Mouse (Mus musculus) CH12.LX (cell line): ENCODE data around the gene Ccdc28a. TPM values are rescaled to one million over a fixed set of nuclear protein-coding genes. Genes with fewer than 3 reads are reported as not detected.

Experiments used
- DNase-seq: peaks from one replicate; pipeline ENCODE4 v3.0.0-alpha.2; 2013; ENCODE audit errors: extremely low read depth
- H3K27ac ChIP-seq: 2 replicates; pipeline ENCODE4 v1.5.1; 2012; ENCODE audit warnings: low read depth, mild to moderate bottlenecking, control low read depth, moderate library complexity; ENCODE audit not compliant: insufficient read depth
- H3K27me3 ChIP-seq: replicated peaks from 2 replicates; pipeline ENCODE3; 2012; ENCODE audit warnings: inconsistent platforms
- H3K36me3 ChIP-seq, 2 experiments: replicated peaks in 1 of 2; 2 replicates each; pipeline versions ENCODE3 to v1.6.1; 2012; ENCODE audit warnings: inconsistent platforms in 1 of 2, low read length in 1 of 2, mild to moderate bottlenecking in 1 of 2, mixed read lengths in 1 of 2, moderate library complexity in 1 of 2; ENCODE audit not compliant: control insufficient read depth in 1 of 2, insufficient read depth in 1 of 2
- H3K4me1 ChIP-seq, 2 experiments: 2 replicates each; pipeline ENCODE4 v1.6.1; 2012; ENCODE audit warnings: inconsistent platforms in 1 of 2, moderate library complexity in 1 of 2; ENCODE audit not compliant: insufficient read depth in 2 of 2, control insufficient read depth in 1 of 2
- H3K4me2 ChIP-seq: 2 replicates; pipeline ENCODE4 v1.6.1; 2012; ENCODE audit warnings: low read depth, mild to moderate bottlenecking, control low read depth; ENCODE audit not compliant: poor library complexity, insufficient read depth, severe bottlenecking
- H3K4me3 ChIP-seq, 3 experiments: fragments of 150-350 bp in 1 of 3; sonication (generic) in 1 of 3; replicated peaks in 1 of 3; 2 replicates each; pipeline versions ENCODE3 to v1.5.1; 2011 to 2012; ENCODE audit warnings: low read depth in 2 of 3, low read length in 2 of 3, mild to moderate bottlenecking in 2 of 3, moderate library complexity in 2 of 3, control low read depth in 1 of 3, improper control_type of control experiment in 1 of 3, inconsistent platforms in 1 of 3, mixed read lengths in 1 of 3; ENCODE audit not compliant: poor library complexity in 1 of 3
- H3K79me2 ChIP-seq: replicated peaks from 2 replicates; pipeline ENCODE4 v1.6.1; 2012; ENCODE audit warnings: mild to moderate bottlenecking, moderate library complexity; ENCODE audit not compliant: control insufficient read depth, poor library complexity, insufficient read depth, severe bottlenecking; ENCODE audit errors: extremely low read depth
- H3K9ac ChIP-seq: 2 replicates; pipeline ENCODE4 v1.6.1; 2012; ENCODE audit warnings: low read depth, mild to moderate bottlenecking, control low read depth, moderate library complexity; ENCODE audit not compliant: insufficient read depth
- H3K9me3 ChIP-seq: replicated peaks from 2 replicates; pipeline ENCODE3; 2012; ENCODE audit warnings: low read length, inconsistent platforms, mixed read lengths
- BHLHE40 ChIP-seq: IDR thresholded peaks from 2 replicates; pipeline ENCODE4 v1.6.1; 2011; ENCODE audit warnings: mild to moderate bottlenecking, low read depth, low read length, improper control_type of control experiment
- CHD1 ChIP-seq: IDR thresholded peaks from 2 replicates; pipeline ENCODE4 v1.6.1; 2012; ENCODE audit warnings: low read depth, low read length, improper control_type of control experiment, inconsistent platforms
- CTCF ChIP-seq, 2 experiments: IDR thresholded peaks in 1 of 2; conservative IDR thresholded peaks in 1 of 2; 2 replicates each; pipeline ENCODE4 v1.5.1; 2011 to 2012; ENCODE audit warnings: low read depth in 2 of 2, low read length in 2 of 2, improper control_type of control experiment in 1 of 2, inconsistent platforms in 1 of 2, mild to moderate bottlenecking in 1 of 2, moderate library complexity in 1 of 2
- E2F4 ChIP-seq: IDR thresholded peaks from 2 replicates; pipeline ENCODE4 v1.6.1; 2011; ENCODE audit warnings: low read depth, low read length, improper control_type of control experiment; ENCODE audit not compliant: insufficient replicate concordance
- ETS1 ChIP-seq: conservative IDR thresholded peaks from 2 replicates; pipeline ENCODE4 v1.6.1; 2012; ENCODE audit warnings: low read depth, mild to moderate bottlenecking, inconsistent platforms, low read length, improper control_type of control experiment, moderate library complexity
- HCFC1 ChIP-seq: IDR thresholded peaks from 2 replicates; pipeline ENCODE4 v1.6.1; 2012; ENCODE audit warnings: low read depth, mild to moderate bottlenecking, inconsistent platforms, low read length, improper control_type of control experiment
- MAFK ChIP-seq: IDR thresholded peaks from 2 replicates; pipeline ENCODE4 v1.6.1; 2011; ENCODE audit warnings: low read length, improper control_type of control experiment; ENCODE audit not compliant: insufficient replicate concordance
- MAX ChIP-seq: IDR thresholded peaks from 2 replicates; pipeline ENCODE4 v1.6.1; 2011; ENCODE audit warnings: low read length, improper control_type of control experiment
- MAZ ChIP-seq: IDR thresholded peaks from 2 replicates; pipeline ENCODE4 v1.6.1; 2012; ENCODE audit warnings: low read depth, mild to moderate bottlenecking, inconsistent platforms, low read length, improper control_type of control experiment, moderate library complexity
- MXI1 ChIP-seq: IDR thresholded peaks from 2 replicates; pipeline ENCODE4 v1.6.1; 2011; ENCODE audit warnings: mild to moderate bottlenecking, low read depth, low read length, improper control_type of control experiment
- NRF1 ChIP-seq: IDR thresholded peaks from 2 replicates; pipeline ENCODE4 v1.6.1; 2014; ENCODE audit warnings: low read depth, mild to moderate bottlenecking, inconsistent platforms, low read length, improper control_type of control experiment, moderate library complexity
- PAX5 ChIP-seq: IDR thresholded peaks from 2 replicates; pipeline ENCODE4 v1.6.1; 2012; ENCODE audit warnings: low read length, inconsistent platforms, mixed read lengths
- POLR2AphosphoS2 ChIP-seq: IDR thresholded peaks from 2 replicates; pipeline ENCODE4 v1.6.1; 2011; ENCODE audit warnings: low read depth, low read length, improper control_type of control experiment
- RAD21 ChIP-seq: IDR thresholded peaks from 2 replicates; pipeline ENCODE4 v1.6.1; 2011; ENCODE audit warnings: low read depth, mild to moderate bottlenecking, low read length, improper control_type of control experiment, moderate library complexity
- RCOR1 ChIP-seq: conservative IDR thresholded peaks from 2 replicates; pipeline ENCODE4 v1.6.1; 2012; ENCODE audit warnings: low read depth, mild to moderate bottlenecking, inconsistent platforms, low read length, improper control_type of control experiment
- SIN3A ChIP-seq: IDR thresholded peaks from 2 replicates; pipeline ENCODE4 v1.6.1; 2012; ENCODE audit warnings: low read length, improper control_type of control experiment, inconsistent platforms
- SMC3 ChIP-seq: IDR thresholded peaks from 2 replicates; pipeline ENCODE4 v1.6.1; 2011; ENCODE audit warnings: low read depth, low read length, improper control_type of control experiment
- TBP ChIP-seq: conservative IDR thresholded peaks from 2 replicates; pipeline ENCODE4 v1.6.1; 2011; ENCODE audit warnings: low read depth, low read length, improper control_type of control experiment
- TCF12 ChIP-seq: IDR thresholded peaks from 2 replicates; pipeline ENCODE4 v1.6.1; 2014; ENCODE audit warnings: low read depth, mild to moderate bottlenecking, inconsistent platforms, low read length, improper control_type of control experiment
- UBTF ChIP-seq: IDR thresholded peaks from 2 replicates; pipeline ENCODE4 v1.6.1; 2012; ENCODE audit warnings: low read depth, mild to moderate bottlenecking, inconsistent platforms, low read length, improper control_type of control experiment, moderate library complexity
- USF1 ChIP-seq: IDR thresholded peaks from 2 replicates; pipeline ENCODE4 v1.6.1; 2014; ENCODE audit warnings: low read depth, mild to moderate bottlenecking, inconsistent platforms, low read length, improper control_type of control experiment
- ZKSCAN1 ChIP-seq: IDR thresholded peaks from 2 replicates; pipeline ENCODE4 v1.6.1; 2012; ENCODE audit warnings: low read depth, inconsistent platforms, low read length, improper control_type of control experiment, borderline replicate concordance
- ZMIZ1 ChIP-seq: IDR thresholded peaks from 2 replicates; pipeline ENCODE4 v1.6.1; 2012; ENCODE audit warnings: low read depth, mild to moderate bottlenecking, inconsistent platforms, low read length, improper control_type of control experiment
- ZNF384 ChIP-seq: IDR thresholded peaks from 2 replicates; pipeline ENCODE4 v1.6.1; 2012; ENCODE audit warnings: low read depth, low read length, improper control_type of control experiment, inconsistent platforms
- dilution Hi-C: fragments of 300-500 bp; cut with MboI; formaldehyde crosslinking; loops from 2 replicates; pipeline ENCODE4 v1.14.3; 2020; ENCODE audit warnings: low sequenced_read_pairs; ENCODE audit not compliant: extremely low pct_unique_long_range_greater_than_20kb, extremely low pct_ligation_motif_present
- in situ Hi-C: fragments of 300-500 bp; cut with MboI; formaldehyde crosslinking; loops from 3 replicates; pipeline ENCODE4 v1.14.3; 2019; ENCODE audit warnings: low sequenced_read_pairs, low pct_ligation_motif_present, low pct_unique_long_range_greater_than_20kb, mixed read lengths
- polyA plus RNA-seq: library from polyadenylated mRNA; unstranded; fragments of >175 nt; gene quantifications from 2 replicates; pipeline ENCODE4 v1.2.1, GENCODE M21; 2012; ENCODE audit warnings: low read depth; ENCODE audit not compliant: insufficient read length
- total RNA-seq, 2 experiments: library from RNA; depleted of rRNA; stranded (reverse); fragments of 300-350 nt in 1 of 2; fragments of >200 nt in 1 of 2; gene quantifications; 2 replicates each; pipeline ENCODE4 v1.2.3; 2012 to 2014

Ccdc28a gene
- total and polyA plus RNA-seq, 3 experiments = 8.3 to 11.7 (median 10.8) TPM

- no peaks in the 10 kb centered on the region for H3K27me3 ChIP-seq
- peaks cover 4 to 6% of the 10 kb centered on the region in 2 experiments for H3K36me3 ChIP-seq
- in situ Hi-C loops (no loop called here), dilution Hi-C loops (no loop called here)
- H3K79me2 ChIP-seq = no peaks in the 10 kb centered on the region
- TF ChIP-seq HCFC1 (no peak), CHD1 (no peak), ZKSCAN1 (no peak), TBP (no peak), NRF1 (no peak), SIN3A (peak; percentile 18; the same call in 1 of the 2 replicates), MXI1 (peak; percentile 87), MAX (peak; percentile 70; the same call in 1 of the 2 replicates), RAD21 (peak; percentile 65), SMC3 (peak; percentile 76), BHLHE40 (peak; percentile 82), CTCF (conservative IDR thresholded peaks at IDR 0.05 in 1 of 2, IDR thresholded peaks at IDR 0.05 in 1 of 2; ENCODE audit: low read depth in 2 of 2, low read length in 2 of 2) (peak; percentile 56 to 76), ZNF384 (no peak)
- H3K9ac ChIP-seq = peak within 1 kb of the TSS; percentile 9; the same call in 1 of the 2 replicates
- peak within 1 kb of the TSS; percentile 79 for H3K4me2 ChIP-seq
- peak; percentile 69 for DNase-seq
- no peaks in the 10 kb centered on the region for H3K9me3 ChIP-seq
- no peak within 1 kb of the TSS for H3K27ac ChIP-seq
- peak within 1 kb of the TSS in 2 of 3 experiments; percentile 1 to 30 for H3K4me3 ChIP-seq
- peaks cover 2 to 9% of the 10 kb centered on the region in 2 experiments; a peak in 3 of 4 replicates for H3K4me1 ChIP-seq
Observed at GRCm38 (mm10) chr10:18210726-18211125, 24.1 kb downstream of the Ccdc28a start, which contains the start of gene Ect2l. Ect2l (minus strand) TSS chr10:18210890.

GRCm38 (mm10) chr10:18210119-18210518, 24.7 kb downstream of the Ccdc28a start:
- Histone ChIP-seq H3K27ac (no peak overlapping the region), H3K36me3 (peaks cover 4 to 6% of the 10 kb centered on the region in 2 experiments), H3K4me2 (peak overlapping the region; percentile 79; the same call in 1 of the 2 replicates), H3K9me3 (no peaks in the 10 kb centered on the region), H3K4me1 (peaks cover 2 to 9% of the 10 kb centered on the region in 2 experiments; a peak in 3 of 4 replicates), H3K27me3 (no peaks in the 10 kb centered on the region), H3K9ac (no peak overlapping the region), H3K4me3 (no peak overlapping the region), H3K79me2 (no peaks in the 10 kb centered on the region)
- TF ChIP-seq SMC3 (no peak), MAFK (no peak), POLR2AphosphoS2 (no peak), PAX5 (no peak), TCF12 (no peak), E2F4 (no peak), ZMIZ1 (no peak), ETS1 (no peak), BHLHE40 (no peak), UBTF (no peak), USF1 (no peak), HCFC1 (no peak), MAZ (no peak), RCOR1 (no peak)
- dilution Hi-C loops = no loop called here
- in situ Hi-C loops = no loop called here
- DNase-seq = no peak
